Mouse (Mus musculus) cortical plate, adult 2 months (tissue): ENCODE measurements around the gene Naa20.

Experiments
- CTCF ChIP-seq: fragments of 200-500 bp; IDR thresholded peaks from 2 replicates; pipeline ENCODE4 v1.5.1; 2011; ENCODE audit warnings: mild to moderate bottlenecking, control low read depth, low read length; ENCODE audit not compliant: insufficient read depth; ENCODE audit errors: extremely low read depth
- POLR2A ChIP-seq: fragments of 200-500 bp; IDR thresholded peaks from 2 replicates; pipeline ENCODE4 v1.6.1; 2011; ENCODE audit warnings: mild to moderate bottlenecking, low read length, control low read depth; ENCODE audit not compliant: insufficient read depth; ENCODE audit errors: extremely low read depth

DNA sequence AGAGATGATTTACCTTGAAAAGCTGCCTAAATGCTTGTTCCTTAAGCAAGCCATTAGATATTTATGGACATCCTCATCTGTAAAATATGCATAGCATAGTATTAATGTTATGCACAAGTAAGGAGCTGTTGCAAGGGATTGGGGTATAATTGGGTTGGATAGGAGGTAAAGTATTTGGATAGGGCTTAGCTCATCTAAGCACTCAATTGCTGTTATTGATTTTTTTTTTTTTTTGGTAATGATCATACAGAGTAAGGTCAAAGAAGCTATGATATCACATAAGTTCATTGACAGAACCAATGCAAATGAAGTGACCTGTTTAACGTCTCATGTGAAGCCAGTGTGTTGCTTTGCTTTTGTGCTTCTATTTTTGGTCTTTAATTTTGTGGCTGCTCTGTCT, 27.9 kb upstream of the Naa20 start:
- TF ChIP-seq CTCF = no peak
- no peak for TF ChIP-seq POLR2A
